Mouse (Mus musculus): ENCODE data around the gene Prep. TPM values are rescaled to one million over a fixed set of nuclear protein-coding genes. Genes with fewer than 3 reads are reported as not detected.
"Not testable (repeated sequence)": the region's sequence is repeated elsewhere in the genome, so short reads cannot be mapped to it uniquely, and the experiment has no call there.

Prep gene
- total RNA-seq, 2 experiments from 2014 or later = 8.8 to 9.5 TPM

GRCm38 (mm10) chr10:45066131-45066930 lies 672 bp upstream of the Prep start:
- Histone ChIP-seq H3K27ac (peak overlapping the region; percentile 86), H3K4me3 (peak overlapping the region; percentile 91)
- no peak for DNase-seq (ENCODE audit: low spot score in 2 of 2)
- TF ChIP-seq CTCF (conservative IDR thresholded peaks at IDR 0.05) = peak; percentile 60

GRCm38 (mm10) chr10:45067436-45067925 lies 478 bp downstream of the Prep start:
- H3K27ac ChIP-seq = peak overlapping the region; percentile 86
- peak in 1 of 2 experiments; percentile 29 for DNase-seq (ENCODE audit: low spot score in 2 of 2)
- TF ChIP-seq CTCF (conservative IDR thresholded peaks at IDR 0.05) = no peak

DNA sequence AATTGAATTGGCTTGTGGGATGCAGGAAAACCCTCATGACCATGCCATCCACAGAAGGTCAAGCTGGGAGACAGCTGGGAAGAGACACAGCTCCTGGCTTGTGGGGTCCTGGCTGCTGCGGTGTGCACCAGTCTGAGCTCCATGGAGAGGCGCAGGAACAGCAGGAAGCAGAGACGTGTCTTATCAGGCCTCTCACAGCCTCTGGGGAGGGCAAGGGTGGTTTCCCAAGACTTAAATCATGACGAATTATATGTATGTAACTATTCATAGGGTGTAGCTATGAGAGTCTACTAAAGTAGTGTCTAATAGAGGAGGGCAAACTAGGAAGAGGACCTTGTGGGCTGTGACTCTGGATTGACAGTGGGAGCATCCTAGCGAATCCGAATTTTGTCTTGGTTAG lies 2.6 kb downstream of the Prep start:
- Histone ChIP-seq H3K27ac (no peak overlapping the region), H3K4me3 (no peak overlapping the region)
- TF ChIP-seq CTCF (conservative IDR thresholded peaks at IDR 0.05) = no peak
- DNase-seq (ENCODE audit: low spot score in 2 of 2) = no peak

More at GRCm38 (mm10) chr10:45067436-45067925, 478 bp downstream of the Prep start:
- H3K4me3 ChIP-seq = peak overlapping the region; percentile 91

DNA sequence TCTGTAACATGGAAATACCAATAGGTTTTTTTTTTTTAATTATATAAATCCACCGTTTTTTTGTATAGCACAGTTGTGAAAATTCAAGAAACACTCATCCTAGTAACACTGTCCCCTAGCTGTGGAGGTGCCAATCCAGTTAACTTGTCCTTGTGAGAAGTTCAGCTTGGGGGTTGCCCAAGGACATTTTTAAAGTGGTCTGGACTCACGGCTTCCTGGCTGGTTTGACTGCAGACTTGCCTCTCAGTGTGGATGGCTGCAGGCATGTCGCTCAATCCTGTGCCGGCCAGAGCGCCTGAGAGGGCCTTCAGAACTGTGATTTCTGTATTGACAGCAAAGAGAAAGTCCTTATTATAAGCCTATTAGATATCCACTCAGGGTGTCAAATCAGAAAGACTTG lies 3.4 kb downstream of the Prep start:
- TF ChIP-seq CTCF (conservative IDR thresholded peaks at IDR 0.05) = no peak
- no peak overlapping the region for H3K27ac ChIP-seq
- no peak overlapping the region for H3K4me3 ChIP-seq
- no peak for DNase-seq (ENCODE audit: low spot score in 2 of 2)

DNA sequence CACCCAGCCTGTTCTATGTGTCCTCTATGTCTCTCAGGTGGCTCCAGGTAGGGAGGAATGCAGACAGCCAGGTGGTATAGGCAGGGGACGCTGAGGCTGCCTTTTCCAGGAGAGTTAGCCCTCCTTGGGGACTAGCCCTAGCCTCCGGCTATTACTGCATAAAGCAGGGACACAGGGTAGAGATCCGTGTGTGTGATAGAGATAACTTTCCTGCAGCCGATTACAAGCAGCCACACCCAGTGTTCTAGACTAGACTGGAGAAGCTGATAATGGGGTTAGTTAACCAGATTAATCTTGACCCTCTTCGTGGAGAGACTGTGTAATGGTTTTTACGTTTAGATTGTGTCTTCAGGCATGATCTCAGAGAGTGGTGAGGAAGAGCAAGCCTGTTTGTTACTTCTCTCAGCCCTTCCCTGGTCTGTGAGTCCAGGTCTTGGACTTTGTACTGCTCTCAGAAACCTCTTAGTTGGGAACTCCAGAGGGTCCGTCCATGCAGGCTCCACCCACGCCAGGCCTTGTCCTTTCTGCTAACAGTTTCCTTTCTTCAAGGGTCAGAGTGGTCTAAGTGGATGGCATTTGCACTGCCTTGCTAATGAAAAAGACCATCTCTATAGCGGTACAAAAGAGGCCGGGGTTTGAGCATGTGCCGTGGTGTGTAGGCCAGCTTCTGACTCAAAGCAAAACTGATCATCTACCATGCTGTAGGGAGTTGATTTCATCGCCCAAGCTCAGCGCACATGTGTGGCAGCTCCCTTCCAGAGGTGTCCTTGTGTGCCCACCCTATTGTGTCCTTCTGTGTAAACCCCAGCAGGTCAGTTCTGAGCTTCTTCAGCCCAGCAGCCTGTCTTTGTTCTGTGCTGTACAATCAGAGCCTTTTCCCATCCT lies 4.2 kb downstream of the Prep start:
- TF ChIP-seq CTCF (conservative IDR thresholded peaks at IDR 0.05) = no peak
- no peak overlapping the region for H3K4me3 ChIP-seq
- H3K27ac ChIP-seq = no peak overlapping the region
- no peak for DNase-seq (ENCODE audit: low spot score in 2 of 2)

DNA sequence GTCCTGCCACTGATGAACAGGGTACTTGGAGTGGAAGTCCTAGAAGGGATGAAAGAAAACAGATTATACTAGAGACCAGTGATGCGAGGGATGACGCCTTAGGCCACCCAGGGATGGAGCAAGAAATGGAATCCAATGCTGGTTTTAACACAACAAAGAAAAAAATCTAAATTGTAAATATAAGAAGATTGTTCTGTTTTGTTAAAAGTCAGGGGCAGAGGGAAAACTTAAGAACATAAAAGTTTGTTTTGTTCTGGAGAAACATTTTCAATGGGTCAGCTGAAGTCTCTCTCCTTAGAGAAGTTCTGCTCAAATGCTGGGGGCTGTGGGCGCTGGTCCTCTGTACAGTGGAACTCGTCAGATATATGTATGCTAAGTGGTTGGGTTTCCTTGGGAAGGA lies 5.3 kb downstream of the Prep start:
- H3K27ac ChIP-seq = no peak overlapping the region
- DNase-seq (ENCODE audit: low spot score in 2 of 2) = no peak
- TF ChIP-seq CTCF (conservative IDR thresholded peaks at IDR 0.05) = no peak
- H3K4me3 ChIP-seq = no peak overlapping the region

DNA sequence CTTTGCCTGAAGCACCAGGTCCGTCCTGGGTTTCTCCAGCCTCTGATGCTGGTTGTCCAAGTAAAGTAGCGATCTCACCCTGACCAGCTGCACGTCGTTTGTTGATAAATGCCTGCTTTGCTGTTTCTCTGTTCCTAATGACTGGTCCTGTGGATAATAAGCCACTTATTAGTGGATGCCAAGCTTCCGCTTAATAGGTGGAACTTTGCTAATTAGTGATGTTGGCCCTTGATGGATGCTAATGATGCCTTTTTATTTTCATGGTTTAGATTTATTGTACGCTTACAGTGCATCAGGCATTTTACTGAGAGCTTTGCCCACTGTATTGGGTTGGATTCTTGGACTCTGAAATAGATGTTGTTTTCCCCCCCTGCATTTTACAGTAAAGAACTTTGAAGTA lies 7.5 kb downstream of the Prep start:
- H3K4me3 ChIP-seq = no peak overlapping the region
- H3K27ac ChIP-seq = no peak overlapping the region
- TF ChIP-seq CTCF (conservative IDR thresholded peaks at IDR 0.05) = no peak
- DNase-seq (ENCODE audit: low spot score in 2 of 2) = no peak

GRCm38 (mm10) chr10:45075491-45076051 lies 8.6 kb downstream of the Prep start:
- no peak for TF ChIP-seq CTCF (conservative IDR thresholded peaks at IDR 0.05)
- Histone ChIP-seq H3K4me3 (no peak overlapping the region), H3K27ac (no peak overlapping the region)
- DNase-seq (ENCODE audit: low spot score in 2 of 2) = no peak

GRCm38 (mm10) chr10:45076585-45076984 lies 9.6 kb downstream of the Prep start:
- Histone ChIP-seq H3K4me3 (no peak overlapping the region), H3K27ac (no peak overlapping the region)
- no peak for DNase-seq (ENCODE audit: low spot score in 2 of 2)
- TF ChIP-seq CTCF (conservative IDR thresholded peaks at IDR 0.05) = no peak

- Histone ChIP-seq H3K27ac (no peak overlapping the region), H3K4me3 (no peak overlapping the region)
- TF ChIP-seq CTCF (conservative IDR thresholded peaks at IDR 0.05) = no peak
- no peak for DNase-seq (ENCODE audit: low spot score in 2 of 2)
Observed at GRCm38 (mm10) chr10:45077353-45077752, 10.3 kb downstream of the Prep start.

- TF ChIP-seq CTCF (conservative IDR thresholded peaks at IDR 0.05) = no peak
- no peak for DNase-seq (ENCODE audit: low spot score in 2 of 2)
- H3K27ac ChIP-seq = no peak overlapping the region
- no peak overlapping the region for H3K4me3 ChIP-seq
Observed at GRCm38 (mm10) chr10:45079756-45080155, 12.8 kb downstream of the Prep start.

GRCm38 (mm10) chr10:45080490-45080889 lies 13.5 kb downstream of the Prep start:
- TF ChIP-seq CTCF (conservative IDR thresholded peaks at IDR 0.05) = no peak
- no peak overlapping the region for H3K4me3 ChIP-seq
- DNase-seq (ENCODE audit: low spot score in 2 of 2) = no peak
- H3K27ac ChIP-seq = no peak overlapping the region

- no peak overlapping the region for H3K4me3 ChIP-seq
- no peak overlapping the region for H3K27ac ChIP-seq
- DNase-seq (ENCODE audit: low spot score in 2 of 2) = no peak
- peak; percentile 46 for TF ChIP-seq CTCF (conservative IDR thresholded peaks at IDR 0.05)
Observed at GRCm38 (mm10) chr10:45082730-45083129, 15.7 kb downstream of the Prep start.

DNA sequence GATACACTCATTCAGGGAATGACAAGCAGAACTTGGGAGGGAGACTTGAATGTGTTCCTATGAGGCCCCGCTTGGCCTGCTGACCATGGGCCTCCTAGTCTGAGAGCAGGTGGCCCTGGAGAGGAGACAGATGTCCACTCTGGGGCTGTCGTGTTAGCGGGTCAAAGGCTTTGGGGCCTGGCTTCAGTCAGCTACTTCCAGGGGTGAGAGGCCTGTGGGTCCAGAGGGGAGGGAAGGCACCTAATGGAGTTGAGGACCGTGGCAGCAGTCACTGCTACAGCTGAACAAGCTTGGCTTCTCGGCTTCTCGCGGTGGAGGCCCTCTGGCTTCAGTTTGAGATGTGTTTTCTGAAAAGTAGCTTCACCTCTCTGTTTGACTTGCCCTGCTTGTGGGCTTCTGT lies 17.0 kb downstream of the Prep start:
- H3K4me3 ChIP-seq; H3K27ac ChIP-seq; DNase-seq (ENCODE audit: low spot score in 2 of 2): not testable (repeated sequence)

Data from layer of hippocampus, adult 2 months (tissue).